12 mouse cellular contexts compared by ENCODE assay signal in genomic region chr1:86228653-86229052, GRCm38 (mm10).
DNase-seq lines count a peak whose midpoint lies in the region; ATAC-seq lines count a peak whose summit lies in the region.
"Had no signal": no experiment of that assay in that cellular context is flagged by ENCODE, and none has a peak within 500 bp of the region (broad histone marks: within the 10 kb centered on the region; RNA-seq: fewer than 3 reads in every experiment).

No protein-coding gene starts in this region.

- H3K27ac ChIP-seq in hindbrain, embryonic 14.5 days, result no peak overlapping the region
- H3K27ac ChIP-seq: kidney, embryonic 15.5 days had no signal

- H3K9me3 ChIP-seq in hindbrain, embryonic 14.5 days (ENCODE audit: control insufficient read depth, low read length), result no peaks in the 10 kb centered on the region
- H3K9me3 ChIP-seq: heart, embryonic 15.5 days; kidney, embryonic 15.5 days had no signal

- H3K27me3 ChIP-seq in hindbrain, embryonic 14.5 days (ENCODE audit: control insufficient read depth, insufficient read depth, low read length), result no peaks in the 10 kb centered on the region
- H3K27me3 ChIP-seq: heart, embryonic 15.5 days; kidney, embryonic 15.5 days had no signal

- peak; percentile 68 to 70 for DNase-seq in B cell, adult 2 months
- DNase-seq in MEL-GATA-1-ER (ENCODE audit: extremely low read depth, low read depth) (peak; percentile 80), liver (peak; percentile 48)
- peak; percentile 65 for DNase-seq in naive thymus-derived CD4-positive, alpha-beta T cell, adult 2 months (ENCODE audit: low read depth)
- DNase-seq in hindbrain, embryonic 14.5 days (ENCODE audit: low spot score), result no peak
- DNase-seq in urinary bladder, postnatal 4 days (ENCODE audit: low spot score in 2 of 2), result no peak
- DNase-seq in cerebellum, adult 8-10 months, result no peak
- DNase-seq: adrenal gland, postnatal 10 days; cerebellum, postnatal 25 days had no signal

- no peak overlapping the region for H3K9ac ChIP-seq in hindbrain, embryonic 14.5 days
- H3K9ac ChIP-seq: heart, embryonic 15.5 days; kidney, embryonic 15.5 days had no signal

- H3K4me2 ChIP-seq in hindbrain, embryonic 14.5 days (replicated peaks), result no peak overlapping the region
- H3K4me2 ChIP-seq: heart, embryonic 15.5 days; kidney, embryonic 15.5 days; midbrain, embryonic 11.5 days had no signal

- H3K36me3 ChIP-seq in hindbrain, embryonic 14.5 days (replicated peaks; ENCODE audit: control insufficient read depth, insufficient read depth), result no peaks in the 10 kb centered on the region; the same call in 1 of the 2 replicates
- H3K36me3 ChIP-seq: heart, embryonic 15.5 days; kidney, embryonic 15.5 days had no signal

- no peak for ATAC-seq in hindbrain, embryonic 14.5 days (ENCODE audit: low FRiP score)

- no peaks in the 10 kb centered on the region for H3K4me1 ChIP-seq in hindbrain, embryonic 14.5 days (replicated peaks; ENCODE audit: control insufficient read depth, insufficient read depth, low read length)

- 91% methylated on average over 8 of the region's 8 CpGs for WGBS in hindbrain, embryonic 14.5 days

- H3K4me3 ChIP-seq in hindbrain, embryonic 14.5 days (replicated peaks; ENCODE audit: low read length), result no peak overlapping the region
- H3K4me3 ChIP-seq: heart, embryonic 15.5 days; kidney, embryonic 15.5 days had no signal

Comparison
In these comparisons a context has a peak if more than half of its experiments do, and no peak if none do; other contexts are left out.
1. DNase-seq: peak in B cell, adult 2 months (2 of 2), MEL-GATA-1-ER (single experiment), liver (single experiment) and naive thymus-derived CD4-positive, alpha-beta T cell, adult 2 months (single experiment); none in hindbrain, embryonic 14.5 days (single experiment), urinary bladder, postnatal 4 days (0 of 2) and cerebellum, adult 8-10 months (single experiment).